Mouse (Mus musculus): ENCODE data around the gene Adgre5. TPM values are rescaled to one million over a fixed set of nuclear protein-coding genes. Genes with fewer than 3 reads are reported as not detected.

Adgre5 gene
- polyA plus RNA-seq, 1 experiment from 2014 or later: 13.4 TPM

DNA sequence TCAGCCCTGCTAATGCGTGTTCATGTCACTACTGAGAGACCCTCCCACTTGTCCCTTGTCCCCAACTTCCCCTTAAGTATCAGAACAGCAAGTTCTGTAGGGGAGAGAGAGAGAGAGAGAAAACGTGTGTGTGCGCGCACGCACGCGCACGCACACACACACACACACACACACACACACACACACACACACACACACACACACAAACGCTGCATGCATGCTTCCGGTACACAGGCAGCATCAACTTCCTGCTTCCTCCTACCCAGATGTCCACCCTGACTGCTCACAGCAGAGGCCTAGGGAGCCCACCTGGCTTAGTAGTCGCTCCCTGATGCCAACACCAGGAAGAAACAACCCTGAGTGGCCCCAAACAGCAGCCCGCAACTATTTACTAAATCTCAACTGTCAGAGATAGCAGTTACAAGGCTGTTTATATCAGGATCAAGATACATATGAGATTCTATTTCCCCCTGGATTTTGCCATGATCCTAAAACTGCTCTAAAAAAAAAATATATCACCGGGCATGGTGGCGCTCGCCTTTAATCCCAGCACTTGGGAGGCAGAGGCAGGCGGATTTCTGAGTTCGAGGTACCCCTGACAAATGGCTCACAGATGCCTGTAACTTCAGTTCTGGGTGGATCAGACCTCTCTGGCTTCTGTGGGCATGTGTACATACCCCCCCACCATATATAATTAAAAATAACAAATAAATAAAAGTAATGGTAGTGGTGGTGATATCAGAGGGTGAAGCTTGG lies 45.6 kb downstream of the Adgre5 start:
- 86% methylated on average over 10 of the region's 17 CpGs for WGBS
- Histone ChIP-seq H3K27ac (replicated peaks) (no peak overlapping the region), H3K4me2 (no peak overlapping the region), H3K36me3 (peaks cover 21% of the 10 kb centered on the region), H3K4me1 (replicated peaks) (peaks cover 36% of the 10 kb centered on the region), H3K9me3 (no peaks in the 10 kb centered on the region), H3K4me3 (no peak overlapping the region), H3K9ac (no peak overlapping the region), H3K27me3 (no peaks in the 10 kb centered on the region)
- ATAC-seq (ENCODE audit: low FRiP score, low read depth): no peak

DNA sequence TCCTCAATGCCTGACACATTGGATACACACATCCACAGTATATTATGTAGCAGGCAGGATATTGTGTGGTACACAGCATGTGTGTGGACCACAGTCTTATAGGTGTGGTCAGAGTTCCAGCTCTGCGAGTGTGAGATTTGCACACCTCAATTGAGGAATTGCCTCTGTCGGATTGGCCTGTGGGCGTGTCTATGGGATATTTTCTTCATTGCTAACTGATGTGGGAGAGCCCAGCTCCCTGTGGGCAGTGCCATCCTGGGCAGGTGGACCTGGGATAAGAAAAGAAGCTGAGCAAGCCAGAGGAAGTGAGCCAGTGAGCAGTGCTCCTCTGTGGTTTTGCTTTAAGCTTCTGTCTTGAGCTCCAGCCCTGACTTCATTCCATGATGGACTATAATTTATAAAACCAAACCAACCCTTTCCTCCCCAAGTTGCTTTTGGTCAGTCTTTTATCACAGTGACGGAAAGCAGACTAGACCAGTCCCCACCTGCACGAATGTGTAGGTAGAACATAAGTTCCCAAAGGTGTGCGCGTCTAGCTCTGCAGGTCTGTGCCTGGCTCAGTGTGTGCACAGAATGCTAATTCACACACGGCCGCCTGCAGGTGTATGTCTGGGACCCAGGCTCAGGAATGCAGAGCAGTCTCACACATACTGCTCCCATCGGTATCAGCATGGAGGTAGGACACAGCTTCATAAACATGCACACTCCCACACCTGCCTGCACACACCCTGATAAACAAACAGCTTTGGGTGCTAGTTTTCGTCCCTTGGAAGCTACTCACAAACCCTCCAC lies 46.6 kb downstream of the Adgre5 start:
- H3K36me3 ChIP-seq: peaks cover 30% of the 10 kb centered on the region
- H3K9ac ChIP-seq: no peak overlapping the region
- WGBS: 90% methylated on average over 11 of the region's 11 CpGs
- H3K9me3 ChIP-seq: no peaks in the 10 kb centered on the region
- H3K27ac ChIP-seq (replicated peaks): no peak overlapping the region
- peaks cover 29% of the 10 kb centered on the region for H3K4me1 ChIP-seq (replicated peaks)
- H3K27me3 ChIP-seq: no peaks in the 10 kb centered on the region
- ATAC-seq (ENCODE audit: low FRiP score, low read depth): no peak
- no peak overlapping the region for H3K4me2 ChIP-seq
- H3K4me3 ChIP-seq: no peak overlapping the region

DNA sequence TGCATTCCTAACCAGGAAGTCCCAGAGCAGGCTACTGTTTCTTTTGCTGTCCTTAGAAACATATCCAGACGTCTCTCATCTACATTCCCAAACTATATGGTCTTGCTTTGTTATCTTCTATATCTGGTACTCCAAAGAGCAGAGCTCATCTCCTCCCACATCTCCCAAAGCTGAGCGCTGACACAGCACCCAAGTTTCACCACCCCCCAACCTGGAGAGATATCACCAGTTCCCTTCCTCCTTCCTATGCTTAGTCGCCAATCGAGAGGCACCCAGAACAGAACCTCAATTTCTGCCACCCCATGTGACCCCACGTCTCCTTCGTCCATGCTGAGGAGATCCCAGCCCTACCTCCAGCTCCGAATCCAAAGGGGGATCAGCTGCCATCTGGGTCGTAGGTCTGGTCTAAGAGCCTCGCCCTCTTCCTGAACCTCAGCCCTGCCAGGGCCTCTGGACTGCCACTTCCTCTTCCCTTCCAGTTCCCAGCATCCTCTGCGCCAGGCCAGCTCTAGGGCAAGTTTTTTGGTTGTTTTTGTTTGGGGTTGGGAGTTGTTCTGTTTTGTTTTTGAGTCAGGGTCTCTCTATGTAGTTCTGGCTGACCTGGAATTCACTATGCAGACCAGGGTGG lies 47.4 kb downstream of the Adgre5 start:
- Histone ChIP-seq H3K4me3 (no peak overlapping the region), H3K4me2 (no peak overlapping the region), H3K9ac (no peak overlapping the region), H3K4me1 (replicated peaks) (peaks cover 24% of the 10 kb centered on the region), H3K27ac (replicated peaks) (no peak overlapping the region), H3K9me3 (no peaks in the 10 kb centered on the region), H3K36me3 (peaks cover 31% of the 10 kb centered on the region), H3K27me3 (no peaks in the 10 kb centered on the region)
- ATAC-seq (ENCODE audit: low FRiP score, low read depth): no peak
- 86% methylated on average over 10 of the region's 10 CpGs for WGBS

DNA sequence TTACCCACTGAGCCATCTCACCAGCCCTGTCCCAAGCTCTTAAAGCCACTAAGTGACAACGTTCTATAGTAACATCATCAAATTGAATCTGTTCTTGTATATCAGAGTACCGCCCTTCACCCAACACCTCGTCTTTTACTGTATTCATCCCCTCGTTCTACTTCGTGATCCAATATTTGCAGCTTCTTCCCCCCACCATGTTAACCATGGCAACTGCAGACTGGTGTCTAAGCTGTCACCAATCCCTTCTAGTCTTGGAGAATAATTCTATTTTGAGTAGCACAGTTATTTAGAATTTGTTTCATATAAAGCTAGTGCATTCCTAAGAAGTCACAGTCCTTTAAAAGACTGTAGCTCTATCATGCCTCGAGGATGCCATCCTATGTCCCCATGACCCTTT lies 51.9 kb downstream of the Adgre5 start:
- no peaks in the 10 kb centered on the region for H3K27me3 ChIP-seq
- WGBS: 92% methylated on average over 6 of the region's 6 CpGs
- peaks cover 46% of the 10 kb centered on the region for H3K36me3 ChIP-seq
- H3K4me2 ChIP-seq: no peak overlapping the region
- H3K9me3 ChIP-seq: no peaks in the 10 kb centered on the region
- no peak for ATAC-seq (ENCODE audit: low FRiP score, low read depth)
- H3K4me1 ChIP-seq (replicated peaks): no peaks in the 10 kb centered on the region
- no peak overlapping the region for H3K4me3 ChIP-seq
- H3K9ac ChIP-seq: no peak overlapping the region
- H3K27ac ChIP-seq (replicated peaks): no peak overlapping the region

DNA sequence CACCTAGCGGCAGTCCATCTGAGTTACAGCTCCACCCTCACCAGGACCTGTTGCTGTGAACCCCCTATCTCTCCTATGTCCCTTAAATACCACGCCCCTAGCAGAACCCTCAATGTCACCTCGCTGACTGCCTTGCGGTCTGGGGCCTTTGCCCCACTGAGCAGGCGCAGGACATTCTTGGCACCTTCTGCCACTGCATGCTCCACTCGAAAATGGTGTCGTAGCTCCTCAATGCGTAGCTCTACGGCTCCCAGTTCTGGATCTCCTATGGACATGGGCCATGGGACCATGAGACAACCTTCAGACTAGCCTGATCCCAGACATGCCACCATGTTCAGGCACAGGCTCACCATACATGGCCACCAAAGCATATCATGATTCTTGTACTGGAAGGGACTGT lies 56.6 kb downstream of the Adgre5 start:
- H3K9me3 ChIP-seq: no peaks in the 10 kb centered on the region
- WGBS: 97% methylated on average over 9 of the region's 9 CpGs
- no peak overlapping the region for H3K27ac ChIP-seq (replicated peaks)
- no peak overlapping the region for H3K9ac ChIP-seq
- no peak overlapping the region for H3K4me2 ChIP-seq
- no peak overlapping the region for H3K4me3 ChIP-seq
- H3K4me1 ChIP-seq (replicated peaks): no peaks in the 10 kb centered on the region
- no peak for ATAC-seq (ENCODE audit: low FRiP score, low read depth)
- H3K27me3 ChIP-seq: no peaks in the 10 kb centered on the region
- peaks cover 60% of the 10 kb centered on the region for H3K36me3 ChIP-seq

DNA sequence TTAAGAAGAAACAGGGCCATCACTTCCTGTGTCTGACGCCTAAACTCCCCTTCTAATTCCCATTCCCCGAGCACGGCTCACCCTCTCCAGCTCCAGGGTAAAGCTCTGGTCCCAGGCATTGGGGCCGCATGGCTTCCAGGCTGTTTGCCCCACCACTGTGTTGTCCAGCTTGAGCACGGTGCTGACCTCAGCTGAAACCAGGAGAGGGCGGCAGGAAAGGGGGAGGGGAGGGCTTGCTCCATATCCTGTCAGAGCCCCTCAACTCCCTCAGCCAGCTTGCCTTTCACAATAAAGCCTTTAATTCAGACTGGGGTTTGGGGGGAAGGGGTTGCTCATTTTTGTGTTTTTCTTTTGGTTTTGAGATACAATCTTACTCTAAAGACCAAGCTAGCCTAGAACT lies 60.0 kb downstream of the Adgre5 start:
- no peak overlapping the region for H3K9ac ChIP-seq
- no peaks in the 10 kb centered on the region for H3K4me1 ChIP-seq (replicated peaks)
- H3K4me3 ChIP-seq: no peak overlapping the region
- H3K36me3 ChIP-seq: peaks cover 86% of the 10 kb centered on the region
- H3K4me2 ChIP-seq: no peak overlapping the region
- ATAC-seq (ENCODE audit: low FRiP score, low read depth): no peak
- no peak overlapping the region for H3K27ac ChIP-seq (replicated peaks)
- H3K27me3 ChIP-seq: no peaks in the 10 kb centered on the region
- no peaks in the 10 kb centered on the region for H3K9me3 ChIP-seq
- 49% methylated on average over 6 of the region's 6 CpGs for WGBS

DNA sequence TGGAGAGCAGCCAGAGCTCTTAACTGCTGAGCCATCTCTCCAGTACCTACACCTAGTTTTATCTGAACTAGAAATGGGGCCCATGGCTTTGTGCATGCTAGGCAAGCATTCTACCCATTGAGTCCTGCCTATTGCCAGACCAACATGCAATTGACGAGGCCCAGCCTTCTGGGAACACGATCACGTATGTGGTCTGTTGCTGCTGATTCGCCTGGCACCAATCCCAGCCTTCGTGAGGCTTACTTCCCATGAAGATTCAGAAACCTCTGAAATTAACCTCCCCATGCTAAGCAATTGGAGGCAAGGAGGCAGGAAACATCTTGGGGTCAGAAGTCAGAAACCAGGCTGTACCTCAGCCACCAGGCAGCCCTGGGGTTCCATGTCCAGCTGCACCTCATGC lies 60.5 kb downstream of the Adgre5 start:
- Histone ChIP-seq H3K9ac (no peak overlapping the region), H3K4me1 (replicated peaks) (no peaks in the 10 kb centered on the region), H3K36me3 (peaks cover 86% of the 10 kb centered on the region), H3K27me3 (no peaks in the 10 kb centered on the region), H3K27ac (replicated peaks) (no peak overlapping the region), H3K4me2 (no peak overlapping the region), H3K9me3 (no peaks in the 10 kb centered on the region), H3K4me3 (no peak overlapping the region)
- no peak for ATAC-seq (ENCODE audit: low FRiP score, low read depth)
- WGBS: 88% methylated on average over 5 of the region's 5 CpGs

DNA sequence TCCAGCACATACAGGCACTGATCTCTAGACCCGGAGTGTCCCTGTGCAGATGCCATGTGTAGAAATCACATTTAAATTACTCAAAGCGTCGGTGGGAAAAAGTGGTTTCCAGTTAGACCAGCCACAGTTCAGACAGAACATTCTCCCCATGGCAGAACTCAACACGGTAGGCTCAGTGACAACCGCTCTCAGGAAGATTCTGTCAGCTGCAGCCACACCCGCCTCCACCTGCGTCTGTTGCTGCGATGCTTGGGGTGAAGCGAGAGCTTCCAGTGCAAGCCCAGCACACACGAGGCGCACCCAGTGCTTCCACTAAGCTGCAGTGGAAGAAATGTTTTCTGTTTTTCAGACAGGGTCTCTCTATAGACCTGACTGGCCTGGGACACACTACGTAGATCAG lies 61.3 kb downstream of the Adgre5 start:
- no peak overlapping the region for H3K27ac ChIP-seq (replicated peaks)
- WGBS: 93% methylated on average over 12 of the region's 12 CpGs
- no peaks in the 10 kb centered on the region for H3K27me3 ChIP-seq
- no peak overlapping the region for H3K4me2 ChIP-seq
- no peak overlapping the region for H3K4me3 ChIP-seq
- H3K4me1 ChIP-seq (replicated peaks): no peaks in the 10 kb centered on the region
- no peak for ATAC-seq (ENCODE audit: low FRiP score, low read depth)
- no peak overlapping the region for H3K9ac ChIP-seq
- H3K36me3 ChIP-seq: peaks cover 91% of the 10 kb centered on the region
- no peaks in the 10 kb centered on the region for H3K9me3 ChIP-seq

DNA sequence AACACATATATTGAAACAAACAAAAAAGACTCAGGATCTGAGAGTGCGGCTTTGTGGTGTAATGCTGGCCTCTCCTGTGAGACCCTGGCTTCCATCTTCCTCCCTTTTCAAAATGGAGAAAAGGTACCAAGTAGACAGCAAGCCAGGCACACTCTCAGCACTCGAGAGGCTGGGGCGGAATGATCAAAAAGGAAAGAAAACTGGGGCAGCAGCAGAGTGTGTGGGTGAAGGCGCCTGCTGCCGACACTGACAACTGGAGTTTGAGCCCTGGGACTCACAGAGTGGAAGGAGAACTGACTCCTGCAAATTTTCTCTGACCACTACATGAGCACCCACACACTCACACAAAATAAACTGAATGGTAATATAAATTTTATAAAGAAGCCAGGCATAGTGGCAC lies 66.6 kb downstream of the Adgre5 start:
- WGBS: 91% methylated on average over 5 of the region's 5 CpGs

More for the DNA sequence above, 66.6 kb downstream of the Adgre5 start:
- H3K27ac ChIP-seq (replicated peaks): no peak overlapping the region
- H3K4me1 ChIP-seq (replicated peaks): no peaks in the 10 kb centered on the region
- H3K4me3 ChIP-seq: no peak overlapping the region
- no peaks in the 10 kb centered on the region for H3K27me3 ChIP-seq
- ATAC-seq (ENCODE audit: low FRiP score, low read depth): no peak
- H3K36me3 ChIP-seq: peaks cover 75% of the 10 kb centered on the region
- H3K4me2 ChIP-seq: no peak overlapping the region
- H3K9me3 ChIP-seq: no peaks in the 10 kb centered on the region
- H3K9ac ChIP-seq: no peak overlapping the region

Small RNA genes lying within 50 kb of the gene (microRNA-seq; reads per million reads assigned to microRNA genes)
- gene Mir1668: not detected

Other genes with a start within 250 kb of the Adgre5 start
- 0.04 TPM in 1 of 2 replicates, not detected in the other for gene Olfr370, start 205.5 kb downstream of the Adgre5 start, polyA plus RNA-seq (2015; fragmentation: Nextera tagmentation; extraction: Ambion mirVana)
- gene Ndufb7, start 174.7 kb downstream of the Adgre5 start, polyA plus RNA-seq (2015; fragmentation: Nextera tagmentation; extraction: Ambion mirVana): 333 and 340 TPM in 2 replicates
- gene Tecr, start 133.4 kb downstream of the Adgre5 start, polyA plus RNA-seq (2015; fragmentation: Nextera tagmentation; extraction: Ambion mirVana): 1,382 and 1,396 TPM in 2 replicates
- 58.1 and 60.9 TPM in 2 replicates for gene Dnajb1, start 133.1 kb downstream of the Adgre5 start, polyA plus RNA-seq (2015; fragmentation: Nextera tagmentation; extraction: Ambion mirVana)
- gene Gipc1, start 88.6 kb downstream of the Adgre5 start, polyA plus RNA-seq (2015; fragmentation: Nextera tagmentation; extraction: Ambion mirVana): 132 and 133 TPM in 2 replicates
- gene Ptger1, start 74.6 kb downstream of the Adgre5 start, polyA plus RNA-seq (2015; fragmentation: Nextera tagmentation; extraction: Ambion mirVana): 1.00 and 1.0 TPM in 2 replicates
- gene Pkn1, start 42.1 kb downstream of the Adgre5 start, polyA plus RNA-seq (2015; fragmentation: Nextera tagmentation; extraction: Ambion mirVana): 27.1 and 30.9 TPM in 2 replicates
- gene Ddx39, start 26.1 kb downstream of the Adgre5 start, polyA plus RNA-seq (2015; fragmentation: Nextera tagmentation; extraction: Ambion mirVana): 97.5 and 105 TPM in 2 replicates
- 56.8 and 62.0 TPM in 2 replicates for gene Adgrl1, start 158.8 kb upstream of the Adgre5 start, polyA plus RNA-seq (2015; fragmentation: Nextera tagmentation; extraction: Ambion mirVana)
- 1.1 TPM in 2 replicates for gene Gm10644, start 213.9 kb upstream of the Adgre5 start, polyA plus RNA-seq (2015; fragmentation: Nextera tagmentation; extraction: Ambion mirVana)
- 12.8 and 14.7 TPM in 2 replicates for gene Asf1b, start 214.2 kb upstream of the Adgre5 start, polyA plus RNA-seq (2015; fragmentation: Nextera tagmentation; extraction: Ambion mirVana)
- gene Prkaca, start 231.7 kb upstream of the Adgre5 start, polyA plus RNA-seq (2015; fragmentation: Nextera tagmentation; extraction: Ambion mirVana): 241 and 250 TPM in 2 replicates